Mouse (Mus musculus) adrenal gland, postnatal 14 days (tissue): ENCODE results near the gene Nos1ap. TPM values are rescaled to one million over a fixed set of nuclear protein-coding genes. Genes with fewer than 3 reads are reported as not detected.

Experiments used
- DNase-seq: peaks from one replicate; pipeline ENCODE4 v3.0.0; 2021; ENCODE audit warnings: mixed read lengths
- total RNA-seq: library from RNA; stranded (reverse); gene quantifications from 2 replicates; pipeline ENCODE4 v1.2.3, GENCODE M21; 2021

The Nos1ap gene
- total RNA-seq, 1 experiment from 2014 or later, result 20.0 TPM

- no peak for DNase-seq
These were observed 229.3 kb downstream of the Nos1ap start for GRCm38 (mm10) chr1:170360183-170360915.

- DNase-seq, result no peak
These were observed 236.3 kb downstream of the Nos1ap start for GRCm38 (mm10) chr1:170353335-170353734.

GRCm38 (mm10) chr1:170351080-170351479, 238.6 kb downstream of the Nos1ap start:
- DNase-seq, result no peak

- DNase-seq, result no peak
These were observed 243.4 kb downstream of the Nos1ap start for GRCm38 (mm10) chr1:170346266-170346665.

- DNase-seq, result no peak
These were observed 245.8 kb downstream of the Nos1ap start for GRCm38 (mm10) chr1:170343906-170344305.

GRCm38 (mm10) chr1:170343081-170343480, 246.6 kb downstream of the Nos1ap start:
- DNase-seq, result no peak

GRCm38 (mm10) chr1:170339943-170340342, 249.7 kb downstream of the Nos1ap start:
- no peak for DNase-seq

GRCm38 (mm10) chr1:170332775-170333174, 256.9 kb downstream of the Nos1ap start:
- no peak for DNase-seq

GRCm38 (mm10) chr1:170331926-170332325, 257.7 kb downstream of the Nos1ap start:
- DNase-seq, result no peak

- DNase-seq, result no peak
These were observed 264.4 kb downstream of the Nos1ap start for GRCm38 (mm10) chr1:170325277-170325676.

- DNase-seq, result no peak
These were observed 265.3 kb downstream of the Nos1ap start for GRCm38 (mm10) chr1:170324312-170324711.

GRCm38 (mm10) chr1:170323001-170323400, 266.7 kb downstream of the Nos1ap start:
- DNase-seq, result no peak

- peak; percentile 14 for DNase-seq
These were observed 267.6 kb downstream of the Nos1ap start for GRCm38 (mm10) chr1:170322046-170322445.

GRCm38 (mm10) chr1:170311431-170311830, 278.2 kb downstream of the Nos1ap start:
- DNase-seq, result no peak

- no peak for DNase-seq
These were observed 281.2 kb downstream of the Nos1ap start, which contains the start of gene Spata46 for GRCm38 (mm10) chr1:170308503-170308902. Gene Spata46 (plus strand): TSS chr1:170308803.

- no peak for DNase-seq
These were observed 283.4 kb downstream of the Nos1ap start, which contains the start of gene Gm7694 for GRCm38 (mm10) chr1:170306232-170306631. Gene Gm7694 (minus strand): TSS chr1:170306332.

GRCm38 (mm10) chr1:170305002-170305401, 284.7 kb downstream of the Nos1ap start:
- DNase-seq, result no peak

- peak; percentile 26 for DNase-seq
These were observed 286.6 kb downstream of the Nos1ap start for GRCm38 (mm10) chr1:170303103-170303502.

GRCm38 (mm10) chr1:170302456-170302855, 287.2 kb downstream of the Nos1ap start:
- DNase-seq, result no peak

- DNase-seq, result no peak
These were observed 288.0 kb downstream of the Nos1ap start for GRCm38 (mm10) chr1:170301686-170302085.

GRCm38 (mm10) chr1:170299496-170299895, 290.2 kb downstream of the Nos1ap start:
- DNase-seq, result no peak

- DNase-seq, result no peak
These were observed 294.7 kb downstream of the Nos1ap start for GRCm38 (mm10) chr1:170294786-170295570.

- no peak for DNase-seq
These were observed 296.4 kb downstream of the Nos1ap start for GRCm38 (mm10) chr1:170293257-170293656.
